Mouse (Mus musculus) limb, embryonic 10.5 days (tissue): ENCODE results near the gene Socs7. TPM values are rescaled to one million over a fixed set of nuclear protein-coding genes. Genes with fewer than 3 reads are reported as not detected.

Experiments
- DNase-seq: peaks from one replicate; pipeline ENCODE4 v3.0.0-alpha.2; 2017; ENCODE audit warnings: low spot score
- H3K27ac ChIP-seq: fragments of 300-500 bp; sonication (generic); 2 replicates; pipeline ENCODE4 v1.5.1; 2016; ENCODE audit warnings: mild to moderate bottlenecking
- H3K27me3 ChIP-seq: fragments of 300-500 bp; sonication (generic); 2 replicates; pipeline ENCODE4 v1.6.1; 2016; ENCODE audit warnings: low read depth, mild to moderate bottlenecking; ENCODE audit not compliant: poor library complexity, severe bottlenecking
- H3K36me3 ChIP-seq: fragments of 300-500 bp; sonication (generic); 2 replicates; pipeline ENCODE4 v1.6.1; 2016; ENCODE audit warnings: mild to moderate bottlenecking, moderate library complexity
- H3K4me1 ChIP-seq: fragments of 300-500 bp; sonication (generic); 2 replicates; pipeline ENCODE4 v1.6.1; 2016
- H3K4me3 ChIP-seq: fragments of 300-500 bp; sonication (generic); 2 replicates; pipeline ENCODE4 v1.5.1; 2016; ENCODE audit warnings: mild to moderate bottlenecking, moderate library complexity
- H3K9me3 ChIP-seq: fragments of 300-500 bp; sonication (generic); replicated peaks from 2 replicates; pipeline ENCODE4 v1.6.1; 2016; ENCODE audit warnings: mild to moderate bottlenecking
- WGBS: fragments of 180-500 bp; shearing (Covaris S2); methylation state at CpG from one replicate; pipeline ENCODE4 v1.1.7; 2016; 5-methylcytosine and 5-hydroxymethylcytosine counted together
- polyA plus RNA-seq: library from polyadenylated mRNA; unstranded; fragments of >200 nt; fragmentation: Nextera tagmentation; extraction: Ambion mirVana; gene quantifications from 2 replicates; pipeline ENCODE4 v1.2.1, GENCODE M21; 2016

Socs7 gene
- polyA plus RNA-seq, 1 experiment from 2014 or later: 4.4 TPM

GRCm38 (mm10) chr11:97333044-97333443 is 29.3 kb upstream of the Socs7 start:
- Histone ChIP-seq H3K27me3 (peaks cover 16% of the 10 kb centered on the region), H3K27ac (no peak overlapping the region), H3K9me3 (no peaks in the 10 kb centered on the region), H3K4me1 (peaks cover 24% of the 10 kb centered on the region), H3K36me3 (peaks cover 27% of the 10 kb centered on the region), H3K4me3 (no peak overlapping the region)
- 60% methylated on average over 9 of the region's 9 CpGs for WGBS
- DNase-seq: no peak

- H3K4me3 ChIP-seq: no peak overlapping the region
- peaks cover 19% of the 10 kb centered on the region for H3K36me3 ChIP-seq
- peaks cover 24% of the 10 kb centered on the region for H3K27me3 ChIP-seq
- no peak for DNase-seq
- H3K4me1 ChIP-seq: peaks cover 31% of the 10 kb centered on the region
- no peak overlapping the region for H3K27ac ChIP-seq
- no peaks in the 10 kb centered on the region for H3K9me3 ChIP-seq
- 75% methylated on average over 1 of the region's 1 CpGs for WGBS
These were observed 28.5 kb upstream of the Socs7 start for GRCm38 (mm10) chr11:97333896-97334295.

- DNase-seq: no peak
- WGBS: 90% methylated on average over 9 of the region's 9 CpGs
- H3K27me3 ChIP-seq: peaks cover 28% of the 10 kb centered on the region
- H3K4me3 ChIP-seq: no peak overlapping the region
- no peak overlapping the region for H3K27ac ChIP-seq
- H3K9me3 ChIP-seq: no peaks in the 10 kb centered on the region
- H3K36me3 ChIP-seq: peaks cover 14% of the 10 kb centered on the region
- H3K4me1 ChIP-seq: peaks cover 31% of the 10 kb centered on the region
These were observed 28.0 kb upstream of the Socs7 start for GRCm38 (mm10) chr11:97334400-97334799.

GRCm38 (mm10) chr11:97336238-97336637 is 26.1 kb upstream of the Socs7 start:
- Histone ChIP-seq H3K4me3 (no peak overlapping the region), H3K4me1 (peaks cover 31% of the 10 kb centered on the region), H3K27me3 (peaks cover 34% of the 10 kb centered on the region), H3K36me3 (no peaks in the 10 kb centered on the region), H3K9me3 (no peaks in the 10 kb centered on the region), H3K27ac (peak overlapping the region; percentile 61)
- no peak for DNase-seq
- 44% methylated on average over 6 of the region's 6 CpGs for WGBS

GRCm38 (mm10) chr11:97336751-97337345 is 25.5 kb upstream of the Socs7 start:
- Histone ChIP-seq H3K9me3 (no peaks in the 10 kb centered on the region), H3K36me3 (no peaks in the 10 kb centered on the region), H3K4me1 (peaks cover 31% of the 10 kb centered on the region), H3K27ac (peak overlapping the region; percentile 61; the same call in 1 of the 2 replicates), H3K4me3 (no peak overlapping the region), H3K27me3 (peaks cover 34% of the 10 kb centered on the region)
- 63% methylated on average over 14 of the region's 14 CpGs for WGBS
- no peak for DNase-seq

- no peaks in the 10 kb centered on the region for H3K9me3 ChIP-seq
- no peaks in the 10 kb centered on the region for H3K36me3 ChIP-seq
- no peak for DNase-seq
- peaks cover 37% of the 10 kb centered on the region for H3K27me3 ChIP-seq
- WGBS: 86% methylated on average over 12 of the region's 12 CpGs
- H3K4me1 ChIP-seq: peaks cover 31% of the 10 kb centered on the region
- H3K27ac ChIP-seq: no peak overlapping the region
- no peak overlapping the region for H3K4me3 ChIP-seq
These were observed 25.0 kb upstream of the Socs7 start for GRCm38 (mm10) chr11:97337363-97337762.

- 46% methylated on average over 21 of the region's 21 CpGs for WGBS
- no peaks in the 10 kb centered on the region for H3K9me3 ChIP-seq
- no peak for DNase-seq
- no peaks in the 10 kb centered on the region for H3K36me3 ChIP-seq
- peaks cover 43% of the 10 kb centered on the region for H3K27me3 ChIP-seq
- peaks cover 30% of the 10 kb centered on the region for H3K4me1 ChIP-seq
- 0 out of 2 replicates have a peak overlapping the region, but pooled peaks have one; percentile 4 for H3K4me3 ChIP-seq
- H3K27ac ChIP-seq: peak overlapping the region; percentile 28; the same call in 1 of the 2 replicates
These were observed 23.9 kb upstream of the Socs7 start for GRCm38 (mm10) chr11:97338302-97338976.

- whole genome bisulfite sequencing: 47% methylated on average over 17 of the region's 17 CpGs
- Histone ChIP-seq H3K36me3 (no peaks in the 10 kb centered on the region), H3K27ac (peak overlapping the region; percentile 28; the same call in 1 of the 2 replicates), H3K27me3 (peaks cover 47% of the 10 kb centered on the region), H3K9me3 (no peaks in the 10 kb centered on the region), H3K4me1 (peaks cover 35% of the 10 kb centered on the region), H3K4me3 (no peak overlapping the region)
- no peak for DNase-seq
These were observed 23.4 kb upstream of the Socs7 start for GRCm38 (mm10) chr11:97338977-97339315.

GRCm38 (mm10) chr11:97343175-97343574 is 19.2 kb upstream of the Socs7 start:
- H3K27me3 ChIP-seq: peaks cover 32% of the 10 kb centered on the region
- peak overlapping the region; percentile 10; the same call in 1 of the 2 replicates for H3K27ac ChIP-seq
- 49% methylated on average over 7 of the region's 8 CpGs for WGBS
- DNase-seq: no peak
- no peaks in the 10 kb centered on the region for H3K36me3 ChIP-seq
- H3K4me3 ChIP-seq: peak overlapping the region; percentile 1; the same call in 1 of the 2 replicates
- H3K4me1 ChIP-seq: peaks cover 20% of the 10 kb centered on the region
- no peaks in the 10 kb centered on the region for H3K9me3 ChIP-seq

- H3K4me3 ChIP-seq: peak overlapping the region; percentile 1; the same call in 1 of the 2 replicates
- peaks cover 27% of the 10 kb centered on the region for H3K27me3 ChIP-seq
- no peaks in the 10 kb centered on the region for H3K36me3 ChIP-seq
- 28% methylated on average over 17 of the region's 17 CpGs for WGBS
- peak overlapping the region; percentile 10; the same call in 1 of the 2 replicates for H3K27ac ChIP-seq
- peaks cover 16% of the 10 kb centered on the region for H3K4me1 ChIP-seq
- DNase-seq: peak; percentile 56
- H3K9me3 ChIP-seq: no peaks in the 10 kb centered on the region
These were observed 18.7 kb upstream of the Socs7 start for GRCm38 (mm10) chr11:97343619-97344018.

- Histone ChIP-seq H3K36me3 (no peaks in the 10 kb centered on the region), H3K4me1 (peaks cover 23% of the 10 kb centered on the region), H3K27ac (no peak overlapping the region), H3K9me3 (no peaks in the 10 kb centered on the region), H3K27me3 (peaks cover 14% of the 10 kb centered on the region; the same call in 1 of the 2 replicates), H3K4me3 (no peak overlapping the region)
- 76% methylated on average over 10 of the region's 10 CpGs for WGBS
- DNase-seq: no peak
These were observed 16.9 kb upstream of the Socs7 start for GRCm38 (mm10) chr11:97345446-97345845.

GRCm38 (mm10) chr11:97346383-97346782 is 16.0 kb upstream of the Socs7 start:
- no peak overlapping the region for H3K4me3 ChIP-seq
- no peaks in the 10 kb centered on the region for H3K36me3 ChIP-seq
- no peaks in the 10 kb centered on the region for H3K9me3 ChIP-seq
- 90% methylated on average over 9 of the region's 9 CpGs for WGBS
- no peak for DNase-seq
- H3K27me3 ChIP-seq: peaks cover 14% of the 10 kb centered on the region; the same call in 1 of the 2 replicates
- peaks cover 26% of the 10 kb centered on the region for H3K4me1 ChIP-seq
- no peak overlapping the region for H3K27ac ChIP-seq

GRCm38 (mm10) chr11:97347291-97347690 is 15.1 kb upstream of the Socs7 start:
- H3K9me3 ChIP-seq: no peaks in the 10 kb centered on the region
- H3K36me3 ChIP-seq: no peaks in the 10 kb centered on the region
- DNase-seq: no peak
- peaks cover 13% of the 10 kb centered on the region; the same call in 1 of the 2 replicates for H3K27me3 ChIP-seq
- H3K4me1 ChIP-seq: peaks cover 29% of the 10 kb centered on the region
- H3K27ac ChIP-seq: no peak overlapping the region
- 85% methylated on average over 9 of the region's 9 CpGs for WGBS
- H3K4me3 ChIP-seq: no peak overlapping the region
